Mouse (Mus musculus): Measurements from ENCODE around the gene Kif2a.

GRCm38 (mm10) chr13:106996891-106997290 lies 25.0 kb downstream of the Kif2a start:
- TF ChIP-seq MAFK (IDR thresholded peaks at IDR 0.05; ENCODE audit: insufficient read depth, low read depth, low read length) (no peak), CHD2 (IDR thresholded peaks at IDR 0.05; ENCODE audit: low read depth, low read length) (no peak), HCFC1 (IDR thresholded peaks at IDR 0.05; ENCODE audit: borderline replicate concordance, insufficient read depth, low read length) (no peak), ZNF384 (IDR thresholded peaks at IDR 0.05; ENCODE audit: low read depth, low read length) (no peak)
